ENCODE assay signal across 7 mouse cellular contexts in genomic region chr10:80756099-80756498, GRCm38 (mm10). TPM values are rescaled to one million over a fixed set of nuclear protein-coding genes. Genes with fewer than 3 reads are reported as not detected.
A peak's percentile ranks its signal among the peaks of the same experiment; 100 is the strongest.
DNase-seq lines count a peak whose midpoint lies in the region; ATAC-seq and TF ChIP-seq lines count a peak whose summit lies in the region.

No protein-coding gene starts in this region.

- H3K9me3 ChIP-seq in forebrain, embryonic 15.5 days: no peaks in the 10 kb centered on the region

- no peak overlapping the region for H3K27ac ChIP-seq in forebrain, embryonic 15.5 days (replicated peaks)
- peak overlapping the region; percentile 60 for H3K27ac ChIP-seq in liver, adult 2 months (replicated peaks; ENCODE audit: insufficient read depth, low read depth, low read length)

- H3K9ac ChIP-seq in forebrain, embryonic 15.5 days (replicated peaks): peak overlapping the region; percentile 85
- H3K9ac ChIP-seq in liver, adult 2 months (ENCODE audit: low read depth, low read length): peak overlapping the region; percentile 97

- peak overlapping the region; percentile 90 for H3K4me2 ChIP-seq in forebrain, embryonic 15.5 days (replicated peaks)

- peaks cover 64% of the 10 kb centered on the region for H3K4me1 ChIP-seq in forebrain, embryonic 15.5 days
- H3K4me1 ChIP-seq in liver, adult 2 months (ENCODE audit: control insufficient read depth, insufficient read depth, low read length): peaks cover 45% of the 10 kb centered on the region

- TF ChIP-seq CTCF in liver, adult 2 months (IDR thresholded peaks at IDR 0.05; ENCODE audit: low read depth, low read length): peak; percentile 32; the same call in 1 of the 2 replicates

- peak overlapping the region; percentile 69 for H3K4me3 ChIP-seq in forebrain, embryonic 15.5 days
- H3K4me3 ChIP-seq in liver, adult 2 months (ENCODE audit: insufficient read depth, low read depth, low read length): peak overlapping the region; percentile 90; the same call in 1 of the 2 replicates

- TF ChIP-seq POLR2A in liver, adult 2 months (IDR thresholded peaks at IDR 0.05; ENCODE audit: extremely low read depth, insufficient read depth, low read length): no peak

- H3K36me3 ChIP-seq in forebrain, embryonic 15.5 days: no peaks in the 10 kb centered on the region
- no peaks in the 10 kb centered on the region for H3K36me3 ChIP-seq in liver, adult 2 months (ENCODE audit: control insufficient read depth, insufficient read depth, low read length)

- DNase-seq in spleen, postnatal 10 days (ENCODE audit: low spot score in 2 of 2): peak; percentile 33 to 42
- DNase-seq in spleen, adult 18-20 months: no peak
- DNase-seq in liver, adult 2 months (ENCODE audit: extremely low read depth, low read depth, low spot score): peak; percentile 57
- DNase-seq in adrenal gland, postnatal 14 days: no peak
- no peak for DNase-seq in cerebellum, adult 8-10 months
- DNase-seq in left cerebral cortex, adult 11 months (ENCODE audit: low spot score): no peak

- WGBS in forebrain, embryonic 15.5 days: 28% methylated on average over 3 of the region's 3 CpGs
- WGBS in liver, adult 2 months: 10% methylated on average over 3 of the region's 3 CpGs

- H3K27me3 ChIP-seq in forebrain, embryonic 15.5 days: no peaks in the 10 kb centered on the region
- no peaks in the 10 kb centered on the region for H3K27me3 ChIP-seq in liver, adult 2 months (ENCODE audit: control insufficient read depth, insufficient read depth, low read length)

- no peak for ATAC-seq in forebrain, embryonic 15.5 days (replicated peaks)

- peaks cover 47% of the 10 kb centered on the region; the same call in 1 of the 2 replicates for H3K79me2 ChIP-seq in liver, adult 2 months (ENCODE audit: control insufficient read depth, insufficient read depth, low read length)

RNA-seq across cellular contexts. Expression of gene Dot1l, which starts 1.1 kb away (rescaled TPM):
- 22.0 and 23.1 TPM in 2 replicates for polyA plus RNA-seq in forebrain, embryonic 15.5 days (2015; fragmentation: Nextera tagmentation; extraction: Ambion mirVana)
- 2.4 and 3.6 TPM in 2 replicates for total RNA-seq in liver, adult 2 months (2014; rRNA removed)
- polyA plus RNA-seq in liver, adult 2 months (2012; rRNA removed): 13.0 and 14.8 TPM in 2 replicates
- total RNA-seq in adrenal gland, postnatal 14 days (2021): 82.3 and 90.7 TPM in 2 replicates

RNA-seq across cellular contexts. Expression of gene Ap3d1, which starts 14.0 kb away (rescaled TPM):
- 98.9 and 103 TPM in 2 replicates for polyA plus RNA-seq in forebrain, embryonic 15.5 days (2015; fragmentation: Nextera tagmentation; extraction: Ambion mirVana)
- 22.3 and 35.2 TPM in 2 replicates for total RNA-seq in liver, adult 2 months (2014; rRNA removed)
- polyA plus RNA-seq in liver, adult 2 months (2012; rRNA removed): 38.1 and 49.2 TPM in 2 replicates
- 80.3 and 85.6 TPM in 2 replicates for total RNA-seq in adrenal gland, postnatal 14 days (2021)

RNA-seq across cellular contexts. Expression of gene Sf3a2, which starts 41.9 kb away (rescaled TPM):
- polyA plus RNA-seq in forebrain, embryonic 15.5 days (2015; fragmentation: Nextera tagmentation; extraction: Ambion mirVana): 60.2 and 62.6 TPM in 2 replicates
- 6.7 and 8.6 TPM in 2 replicates for total RNA-seq in liver, adult 2 months (2014; rRNA removed)
- polyA plus RNA-seq in liver, adult 2 months (2012; rRNA removed): 12.7 and 17.8 TPM in 2 replicates
- total RNA-seq in adrenal gland, postnatal 14 days (2021): 47.6 and 52.2 TPM in 2 replicates

RNA-seq across cellular contexts. Expression of gene Plekhj1, which starts 42.3 kb away (rescaled TPM):
- polyA plus RNA-seq in forebrain, embryonic 15.5 days (2015; fragmentation: Nextera tagmentation; extraction: Ambion mirVana): 140 and 154 TPM in 2 replicates
- 16.0 and 17.4 TPM in 2 replicates for total RNA-seq in liver, adult 2 months (2014; rRNA removed)
- polyA plus RNA-seq in liver, adult 2 months (2012; rRNA removed): 29.4 and 42.2 TPM in 2 replicates
- 59.5 and 71.1 TPM in 2 replicates for total RNA-seq in adrenal gland, postnatal 14 days (2021)

RNA-seq across cellular contexts. Expression of gene Amh, which starts 48.9 kb away (rescaled TPM):
- polyA plus RNA-seq in forebrain, embryonic 15.5 days (2015; fragmentation: Nextera tagmentation; extraction: Ambion mirVana): 0.10 TPM in 2 replicates
- 0.13 and 0.18 TPM in 2 replicates for total RNA-seq in liver, adult 2 months (2014; rRNA removed)
- 0.09 and 0.21 TPM in 2 replicates for polyA plus RNA-seq in liver, adult 2 months (2012; rRNA removed)
- total RNA-seq in adrenal gland, postnatal 14 days (2021): 0.74 and 0.94 TPM in 2 replicates

Comparison
In these comparisons a context has a peak if more than half of its experiments do, and no peak if none do; other contexts are left out.
1. DNase-seq: peak in spleen, postnatal 10 days (2 of 2) and liver, adult 2 months (single experiment); none in spleen, adult 18-20 months (0 of 2), adrenal gland, postnatal 14 days (single experiment), cerebellum, adult 8-10 months (single experiment) and left cerebral cortex, adult 11 months (single experiment).
2. RNA of gene Dot1l, which starts 1.1 kb away (total RNA-seq): 82.3 to 90.7 TPM in adrenal gland, postnatal 14 days; 2.4 to 3.6 TPM in liver, adult 2 months; every median in the first group is over 10 times any median in the second.